Mouse (Mus musculus) kidney, adult 2 months (tissue): ENCODE results near the gene Ndufs2.

ENCODE experiments used
- CTCF ChIP-seq: fragments of 200-500 bp; conservative IDR thresholded peaks from 2 replicates; pipeline ENCODE4 v1.5.1; 2011; ENCODE audit warnings: low read depth, mild to moderate bottlenecking, control low read depth, low read length, moderate library complexity, mixed read lengths; ENCODE audit not compliant: insufficient read depth, insufficient read length
- POLR2A ChIP-seq: fragments of 200-500 bp; IDR thresholded peaks from one replicate; pipeline ENCODE4 v1.6.1; 2011; ENCODE audit warnings: low read depth, low read length, control low read depth

DNA sequence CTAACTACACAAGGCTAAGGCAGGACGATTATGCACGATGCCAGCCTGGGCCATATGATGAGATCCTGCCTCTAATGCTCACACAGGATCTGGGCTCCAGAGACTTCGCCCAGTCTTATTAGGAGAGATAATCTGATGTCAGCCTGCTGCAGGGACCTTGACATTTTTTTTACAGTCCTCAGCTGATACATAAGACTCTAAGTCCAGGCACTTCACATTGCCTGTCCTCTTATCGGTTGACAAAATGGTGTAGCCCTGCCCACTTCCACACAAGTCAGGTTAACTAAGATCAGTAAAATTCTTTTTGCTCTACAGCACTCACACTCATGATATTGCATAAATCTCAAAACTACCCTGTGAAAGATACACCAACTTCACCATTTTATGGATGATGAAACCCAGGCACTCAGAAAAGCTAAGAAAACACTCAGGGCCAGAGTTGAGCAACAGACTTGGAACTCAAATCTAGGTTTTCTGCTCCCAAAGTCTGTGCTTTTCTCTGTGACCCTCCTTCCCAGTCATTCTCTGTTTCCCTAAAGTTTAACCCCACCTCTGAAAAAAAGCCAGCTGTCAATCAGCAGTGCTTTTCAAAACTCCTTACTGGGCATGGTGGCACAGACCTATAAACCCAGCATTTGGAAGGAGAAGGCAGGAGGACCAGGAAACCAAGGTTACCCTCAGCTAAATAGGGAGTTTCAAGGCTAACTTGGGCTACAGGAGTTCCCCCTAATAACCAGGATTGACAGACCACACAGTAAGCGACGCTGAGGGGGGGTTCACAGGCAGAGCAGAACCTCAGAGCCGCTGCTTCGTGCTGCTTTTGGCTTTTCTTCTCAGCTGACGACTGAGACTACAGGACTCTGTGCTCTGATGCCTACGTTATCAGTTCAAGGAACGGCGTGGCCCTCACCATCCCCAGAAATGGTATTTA is 18.1 kb downstream of the Ndufs2 start:
- no peak for TF ChIP-seq CTCF
- TF ChIP-seq POLR2A, result no peak
